Mouse (Mus musculus): ENCODE data around the gene Zfp385b.
A peak's percentile ranks its signal among the peaks of the same experiment; 100 is the strongest.

The Zfp385b gene

DNA sequence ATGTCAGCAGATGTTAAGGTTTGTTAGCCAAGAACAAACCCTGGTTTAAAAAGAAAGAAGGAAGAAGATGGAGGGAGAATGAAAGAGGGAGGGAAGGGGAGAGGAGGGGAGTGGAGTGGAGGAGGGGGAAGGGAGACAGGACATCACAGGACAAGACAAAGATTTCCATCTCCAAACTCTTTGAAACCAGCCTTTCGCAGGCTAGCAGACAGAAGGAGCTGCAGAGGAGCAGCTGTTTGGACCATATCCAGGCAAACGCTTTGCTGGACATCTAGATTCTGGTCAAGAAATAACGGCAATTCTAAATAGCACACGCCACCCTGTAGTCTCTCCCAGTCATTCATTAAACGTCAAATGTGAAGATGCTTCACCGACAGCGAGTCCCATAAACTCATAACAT lies 38.0 kb downstream of the Zfp385b start:
- no peak for DNase-seq

DNA sequence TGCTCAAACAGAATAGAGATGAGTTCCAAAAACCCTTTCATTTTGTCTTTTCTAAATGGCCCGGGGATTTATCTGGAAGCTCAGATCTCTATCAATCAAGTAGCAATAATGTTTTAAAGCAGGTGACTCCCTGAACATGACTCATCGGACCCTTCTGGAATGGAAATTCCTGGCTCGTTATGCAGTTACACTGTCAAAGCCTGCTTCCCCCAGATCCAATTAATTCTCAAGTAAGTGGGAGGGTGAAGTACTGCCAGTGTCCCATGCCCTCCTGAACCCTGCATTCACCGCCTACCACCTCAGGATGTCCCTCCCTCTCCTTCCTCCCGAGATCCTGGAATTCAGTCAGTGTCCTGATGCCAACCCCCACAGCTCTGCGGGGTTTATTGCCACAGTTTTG lies 41.7 kb downstream of the Zfp385b start:
- DNase-seq, result peak; percentile 36

GRCm38 (mm10) chr2:77777047-77777686 lies 42.3 kb downstream of the Zfp385b start:
- DNase-seq, result no peak

DNA sequence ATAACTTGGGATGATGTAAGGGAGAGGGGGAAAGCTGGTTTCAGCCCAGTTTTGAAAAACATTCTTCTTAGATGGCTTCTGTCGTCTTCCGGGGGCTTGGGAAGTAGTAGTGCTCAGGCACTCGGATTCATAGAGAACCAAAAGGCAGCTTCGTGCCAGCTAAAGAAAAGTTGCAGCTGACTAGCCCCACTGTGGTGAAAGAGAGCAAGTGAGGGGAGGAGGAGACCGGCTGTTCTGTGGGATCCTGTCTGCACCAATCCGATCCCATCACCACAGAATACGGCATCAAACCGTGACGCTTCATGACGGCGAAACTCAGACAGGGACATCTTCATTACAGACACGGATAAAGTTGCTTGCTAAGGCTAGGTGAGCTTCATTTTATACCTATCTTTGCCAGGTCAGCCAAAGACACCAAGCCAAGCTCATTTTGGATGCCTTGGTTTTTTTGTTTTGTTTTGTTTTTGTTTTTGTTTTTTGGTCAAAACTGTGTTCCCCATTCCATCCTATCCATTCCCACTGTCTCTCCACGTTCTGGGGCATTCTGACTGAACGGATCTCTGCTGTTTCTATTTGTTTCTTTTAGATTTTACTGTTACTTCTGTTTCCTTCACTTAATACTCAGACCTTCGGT lies 44.1 kb downstream of the Zfp385b start:
- DNase-seq, result no peak

- DNase-seq, result no peak
Measured at GRCm38 (mm10) chr2:77770056-77770697, 49.3 kb downstream of the Zfp385b start.

- DNase-seq, result no peak
Measured at GRCm38 (mm10) chr2:77768321-77768886, 51.0 kb downstream of the Zfp385b start.

- DNase-seq, result no peak
Measured at GRCm38 (mm10) chr2:77761967-77762366, 57.5 kb downstream of the Zfp385b start.

GRCm38 (mm10) chr2:77758403-77759071 lies 60.9 kb downstream of the Zfp385b start:
- no peak for DNase-seq

- DNase-seq, result no peak
Measured at GRCm38 (mm10) chr2:77752491-77752890, 66.9 kb downstream of the Zfp385b start.

DNA sequence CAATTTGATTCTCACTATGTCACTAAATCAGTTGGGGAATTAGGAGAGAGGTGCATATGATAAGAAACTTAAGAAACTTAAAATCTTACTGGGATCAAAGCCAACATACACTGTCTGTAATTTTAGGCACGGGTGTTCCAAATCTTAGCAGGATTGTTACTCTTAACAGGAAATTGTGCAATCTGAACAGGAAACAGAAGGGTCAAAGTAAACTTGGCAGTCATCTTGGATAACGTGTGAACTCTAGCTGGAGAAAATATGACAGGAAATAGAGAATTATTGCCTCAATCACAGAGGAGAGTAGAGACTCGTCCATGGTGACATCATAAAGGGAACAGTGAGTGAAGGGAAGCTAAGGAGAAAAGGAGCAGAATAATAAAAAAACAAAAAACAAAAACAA lies 69.8 kb downstream of the Zfp385b start:
- no peak for DNase-seq

DNA sequence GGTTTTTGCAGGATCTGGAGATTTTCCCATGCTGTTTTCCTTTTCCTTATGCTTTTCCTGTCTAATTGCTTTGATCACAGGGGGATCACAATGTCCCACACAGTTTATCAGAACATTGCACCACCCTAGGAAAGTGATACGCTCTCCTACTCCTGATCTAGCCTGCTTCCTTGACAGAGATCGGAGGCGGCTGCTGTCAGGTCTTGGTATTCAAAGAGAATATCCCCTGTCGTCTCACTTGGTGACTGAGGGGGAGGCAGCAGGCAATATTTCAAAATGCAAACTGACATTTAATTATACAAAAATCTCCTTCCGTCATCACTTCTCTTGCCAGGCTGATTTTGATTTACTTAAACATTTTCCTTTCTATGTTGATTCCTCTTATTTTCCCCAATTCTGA lies 73.0 kb downstream of the Zfp385b start:
- no peak for DNase-seq

GRCm38 (mm10) chr2:77745246-77745645 lies 74.2 kb downstream of the Zfp385b start:
- no peak for DNase-seq

- no peak for DNase-seq
Measured at GRCm38 (mm10) chr2:77742359-77742758, 77.1 kb downstream of the Zfp385b start.

DNA sequence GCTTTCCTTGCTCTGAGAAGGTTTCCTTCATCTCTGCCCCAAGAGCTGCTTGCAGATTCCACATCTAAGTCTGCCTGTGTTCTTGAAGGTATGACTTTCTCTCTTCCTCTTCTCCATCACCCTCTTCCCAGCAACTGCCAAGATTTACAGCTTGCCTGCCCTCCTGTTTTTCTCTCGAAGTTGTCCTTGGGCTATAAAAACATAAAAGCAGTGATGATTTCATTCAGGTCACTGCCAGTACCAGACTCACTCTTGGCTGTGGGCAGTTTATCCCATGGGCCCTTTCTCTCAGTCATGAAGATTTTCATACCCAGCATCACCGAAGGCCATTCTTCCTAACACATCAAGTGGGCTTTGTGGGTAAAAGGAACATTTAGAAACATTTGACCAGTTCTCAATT lies 89.2 kb downstream of the Zfp385b start:
- no peak for DNase-seq

DNA sequence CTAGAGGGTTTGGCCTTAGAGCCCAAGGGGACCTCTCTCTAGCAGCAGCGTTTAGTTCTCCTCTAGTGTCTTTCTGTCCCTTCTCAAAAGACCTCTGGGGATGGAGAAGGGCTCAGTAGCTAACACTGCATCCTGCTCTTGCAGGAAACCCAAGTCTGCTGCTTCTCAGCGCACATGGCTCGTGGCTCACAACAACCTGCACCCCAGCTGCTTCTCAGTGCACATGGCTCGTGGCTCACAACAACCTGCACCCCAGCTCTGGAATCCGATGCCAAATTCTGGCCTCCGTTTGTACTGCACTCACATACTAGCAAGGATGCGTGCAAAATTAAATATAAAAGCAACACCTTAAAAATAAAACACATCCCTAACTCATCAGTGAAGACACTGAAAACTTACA lies 92.6 kb downstream of the Zfp385b start:
- DNase-seq, result no peak

- DNase-seq, result no peak
Measured at GRCm38 (mm10) chr2:77720806-77721205, 98.6 kb downstream of the Zfp385b start.

DNA sequence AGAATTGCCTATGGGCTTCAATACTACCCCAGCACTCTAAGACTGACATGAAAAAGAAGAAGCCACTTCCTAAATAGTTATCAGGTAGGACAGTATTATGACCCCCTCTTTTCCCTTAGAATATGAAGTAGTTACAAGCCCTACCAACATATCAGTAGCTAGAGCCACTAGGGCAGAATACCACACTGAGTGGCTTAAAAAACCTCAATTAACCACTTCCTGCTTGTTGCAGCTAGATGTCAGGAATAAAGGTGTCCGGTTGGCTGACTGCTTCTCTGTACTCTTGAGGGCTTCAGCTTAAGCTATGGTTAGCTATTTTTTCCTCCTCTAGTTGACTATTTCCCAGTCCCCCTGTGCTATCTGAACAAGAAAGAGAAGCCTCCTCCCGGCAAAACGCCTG lies 103.1 kb downstream of the Zfp385b start:
- no peak for DNase-seq

DNA sequence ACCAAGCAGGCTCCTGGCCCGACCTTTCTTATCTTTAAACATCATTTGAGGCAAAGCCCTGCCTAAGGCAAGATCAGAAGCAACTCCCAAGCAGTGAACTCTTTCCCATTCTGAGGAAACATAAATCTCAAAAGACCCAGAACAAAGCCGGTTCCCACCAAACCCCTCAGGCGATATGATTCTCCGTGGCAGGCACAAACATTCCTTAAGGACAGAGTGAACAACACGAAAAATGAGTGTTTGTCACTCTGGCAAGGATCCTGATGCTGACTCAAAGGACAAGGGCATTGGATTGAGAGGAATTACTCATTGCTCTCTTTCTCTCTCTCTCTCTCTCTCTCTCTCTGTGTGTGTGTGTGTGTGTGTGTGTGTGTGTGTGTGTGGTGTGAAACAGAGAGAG lies 105.6 kb downstream of the Zfp385b start:
- DNase-seq, result no peak

GRCm38 (mm10) chr2:77711751-77712150 lies 107.7 kb downstream of the Zfp385b start:
- no peak for DNase-seq

DNA sequence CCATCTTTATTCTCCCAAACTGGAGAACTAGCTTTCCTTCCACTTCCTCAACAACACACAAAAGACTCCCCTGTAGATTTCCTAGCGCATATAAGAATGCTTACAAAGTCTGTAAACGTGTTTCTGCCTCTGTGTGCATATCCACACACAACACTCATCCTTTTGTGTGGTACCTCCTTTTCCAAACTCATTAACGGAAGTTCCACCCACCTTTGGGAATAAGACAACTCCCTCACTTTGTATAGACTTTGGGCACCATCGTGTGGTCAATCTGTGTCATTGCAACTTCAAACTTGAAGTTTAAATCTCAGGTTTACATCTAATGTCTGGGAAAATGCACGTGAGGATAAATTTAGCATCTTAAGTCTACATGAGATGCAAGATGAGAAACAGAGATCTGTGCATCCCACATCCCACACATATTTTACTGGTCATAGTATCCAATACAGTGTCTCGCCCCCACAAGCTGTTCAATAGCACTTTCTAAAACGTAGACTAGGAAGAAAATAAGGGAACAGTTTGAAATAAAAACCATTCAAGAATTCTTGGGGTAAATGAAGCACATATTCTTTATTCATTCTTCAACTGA lies 110.1 kb downstream of the Zfp385b start:
- peak; percentile 31 for DNase-seq

- no peak for DNase-seq
Measured at GRCm38 (mm10) chr2:77707138-77707537, 112.3 kb downstream of the Zfp385b start.

- DNase-seq, result no peak
Measured at GRCm38 (mm10) chr2:77705476-77705875, 114.0 kb downstream of the Zfp385b start.

- DNase-seq, result no peak
Measured at GRCm38 (mm10) chr2:77703080-77703479, 116.4 kb downstream of the Zfp385b start.
